Mouse (Mus musculus): ENCODE data around the gene Pdcl3.
A peak's percentile ranks its signal among the peaks of the same experiment; 100 is the strongest.

Gene Pdcl3

DNA sequence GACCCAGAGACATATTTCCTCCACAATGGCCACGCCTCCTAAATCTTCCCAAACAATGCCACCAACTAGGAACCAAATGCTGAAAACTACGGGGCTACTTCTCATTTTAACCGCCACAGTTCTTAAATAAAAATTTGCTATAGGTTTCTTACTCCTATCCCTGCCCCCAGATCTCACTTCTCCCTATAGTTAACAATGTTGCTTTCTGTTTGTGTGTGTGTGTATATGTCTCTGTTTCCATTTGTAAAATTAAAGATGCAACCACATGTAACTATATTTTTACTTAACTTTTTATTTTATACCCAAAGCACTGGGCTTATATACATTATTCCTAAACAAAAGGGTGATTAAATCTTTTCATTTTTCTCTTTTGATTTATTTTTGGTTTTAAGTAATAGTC lies at the start of gene Pdcl3:
TSS of gene Pdcl3 (plus strand) at position 301 of the 400 bp plus-strand sequence.
- DNase-seq (ENCODE audit: low spot score in 2 of 2): no peak

DNA sequence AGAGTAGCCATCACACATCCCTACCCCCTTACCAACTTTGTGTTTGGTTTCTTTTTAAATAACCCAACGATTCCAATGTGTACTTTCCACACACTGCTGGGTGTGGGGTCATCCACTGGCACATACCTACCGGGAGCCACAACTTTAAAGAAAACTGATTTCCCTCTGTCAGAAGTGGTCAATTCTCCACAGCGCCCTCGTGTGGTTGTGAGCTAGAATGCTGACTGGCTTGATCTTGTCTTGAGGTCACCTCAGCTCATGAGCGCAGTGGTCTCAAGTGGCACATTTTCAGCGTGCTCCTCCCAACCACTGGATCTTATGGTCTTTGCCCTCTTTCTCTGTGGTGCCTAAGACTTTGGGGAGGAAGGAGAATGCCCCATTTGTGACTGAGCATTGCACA lies 48.6 kb upstream of the Pdcl3 start:
- peak; percentile 14 to 21 for DNase-seq (ENCODE audit: low spot score in 2 of 2)

DNA sequence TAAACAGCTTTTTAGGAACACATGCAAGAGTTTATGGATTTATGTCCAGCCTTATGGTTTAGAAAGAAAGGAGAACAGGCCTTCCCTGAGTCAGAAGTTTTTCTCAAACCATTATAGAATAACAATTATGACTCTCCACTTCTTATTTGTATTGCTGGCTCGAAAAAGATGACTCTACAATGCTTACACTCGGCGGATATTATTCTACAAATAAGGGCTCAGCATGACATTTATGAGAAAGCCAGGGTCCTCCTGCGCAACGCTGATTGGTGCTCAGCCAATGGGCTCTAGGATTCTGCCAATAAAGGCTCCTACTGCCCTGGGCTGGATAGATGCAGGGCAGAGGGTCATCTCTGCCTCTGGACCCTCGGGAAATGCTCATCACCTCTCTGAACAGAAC lies 46.6 kb upstream of the Pdcl3 start, which contains the start of gene Nms:
TSS of gene Nms (plus strand) at position 301 of the 400 bp plus-strand sequence.
- no peak for DNase-seq (ENCODE audit: low spot score in 2 of 2)

DNA sequence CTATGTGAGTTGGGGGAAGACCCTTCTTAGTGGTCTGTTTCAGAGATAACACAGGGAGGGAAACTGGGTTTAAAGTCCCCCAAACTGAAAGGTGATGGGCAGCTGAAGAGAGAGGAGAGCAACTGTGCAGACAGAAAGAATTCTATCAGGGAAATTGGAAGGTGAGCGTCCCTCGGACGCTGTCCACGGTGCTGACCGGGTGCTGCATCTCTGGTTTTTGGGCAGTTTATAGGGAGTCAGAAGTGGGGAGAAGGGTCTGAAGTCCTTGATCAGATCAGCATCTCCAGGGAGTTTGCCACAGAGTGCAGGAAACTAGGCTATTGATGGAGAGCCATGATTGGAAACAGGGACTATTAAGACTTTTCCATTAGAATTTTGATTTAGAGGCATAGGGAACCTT lies 45.8 kb upstream of the Pdcl3 start:
- DNase-seq (ENCODE audit: low spot score in 2 of 2): no peak

DNA sequence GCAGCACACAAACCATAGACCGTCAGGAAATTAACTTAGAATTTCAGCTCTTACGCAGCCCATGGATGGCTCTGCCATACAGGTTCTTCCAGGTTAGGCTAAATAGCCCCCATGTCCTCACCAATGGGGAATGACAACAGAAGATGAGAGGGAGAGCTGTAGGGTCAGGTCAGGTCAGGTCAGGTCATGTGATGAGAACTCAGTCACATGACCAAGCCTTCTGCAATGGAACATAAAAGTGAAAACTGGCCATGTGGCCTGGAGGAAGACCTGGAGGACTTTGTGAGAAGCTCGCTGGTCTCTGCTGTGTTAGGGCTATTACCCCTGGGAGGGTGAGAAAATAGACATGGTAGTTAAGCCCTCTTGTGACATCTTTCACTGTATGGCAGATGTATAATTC lies 29.0 kb upstream of the Pdcl3 start:
- DNase-seq (ENCODE audit: low spot score in 2 of 2): no peak

DNA sequence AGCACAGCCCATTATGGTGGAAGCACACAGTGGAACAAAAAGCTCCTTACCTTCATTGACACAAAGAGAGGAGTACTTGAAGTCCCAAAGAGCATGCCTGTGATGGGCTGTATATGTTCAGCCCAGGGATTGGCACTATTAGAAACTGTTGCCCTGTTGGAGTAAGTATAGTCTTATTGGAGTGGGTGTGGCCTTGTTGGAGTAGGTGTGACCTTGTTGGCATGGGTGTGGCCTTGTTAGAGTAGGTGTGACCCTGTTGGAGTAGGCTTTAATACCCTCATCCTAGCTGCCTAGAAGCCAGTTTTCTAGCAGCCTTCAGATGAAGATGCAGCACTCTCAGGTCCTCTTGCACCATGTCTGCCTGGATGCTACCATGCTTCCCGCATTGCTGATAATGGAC lies 16.3 kb upstream of the Pdcl3 start:
- no peak for DNase-seq (ENCODE audit: low spot score in 2 of 2)

DNA sequence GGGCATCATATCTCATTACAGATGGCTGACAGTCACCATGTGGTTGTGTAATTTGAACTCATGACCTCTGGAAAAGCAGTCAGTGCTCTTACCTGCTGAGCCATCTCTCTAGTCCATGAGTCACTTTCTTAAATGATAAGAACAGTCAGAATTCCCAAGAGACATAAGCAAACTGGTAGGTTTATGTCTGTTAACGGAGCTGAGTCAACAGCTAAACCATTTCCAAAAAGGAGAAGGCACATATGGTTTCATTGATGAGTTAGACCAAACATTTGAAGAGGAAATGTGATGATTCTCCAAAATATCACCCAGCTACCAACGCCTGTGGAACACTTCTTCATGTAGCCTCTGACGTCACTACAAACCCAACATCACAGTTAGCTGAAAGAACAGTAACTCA lies 13.7 kb upstream of the Pdcl3 start:
- no peak for DNase-seq (ENCODE audit: low spot score in 2 of 2)

DNA sequence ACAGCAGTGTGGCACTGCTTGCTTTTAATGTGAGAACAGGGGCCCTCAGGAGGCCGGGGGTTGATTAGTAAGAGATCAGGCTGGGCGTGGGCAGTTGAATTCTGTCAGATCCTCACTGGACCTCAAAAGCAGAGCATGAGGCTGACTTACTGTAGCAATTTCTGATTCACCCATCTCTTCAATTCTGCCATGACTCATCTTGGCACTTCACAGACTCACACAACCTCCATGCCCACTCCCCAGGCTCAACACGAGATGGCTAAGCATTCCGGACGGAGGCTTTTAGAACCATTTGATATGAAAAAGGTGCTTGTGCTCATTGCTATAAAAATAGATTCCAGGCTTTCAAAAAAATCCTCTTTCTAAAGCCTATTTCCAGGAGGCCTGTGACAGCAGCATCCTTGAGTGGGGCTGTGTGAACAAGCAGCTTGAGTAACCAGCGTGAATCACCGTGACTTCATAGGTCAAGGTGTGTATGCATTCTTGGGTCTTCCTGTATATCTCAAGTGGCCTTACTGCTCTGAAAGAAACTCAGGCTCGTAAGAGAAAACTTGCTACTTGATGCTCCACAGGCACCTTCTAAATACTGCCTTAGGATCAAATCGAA lies 12.3 kb upstream of the Pdcl3 start:
- peak in 1 of 2 experiments; percentile 13 for DNase-seq (ENCODE audit: low spot score in 2 of 2)

DNA sequence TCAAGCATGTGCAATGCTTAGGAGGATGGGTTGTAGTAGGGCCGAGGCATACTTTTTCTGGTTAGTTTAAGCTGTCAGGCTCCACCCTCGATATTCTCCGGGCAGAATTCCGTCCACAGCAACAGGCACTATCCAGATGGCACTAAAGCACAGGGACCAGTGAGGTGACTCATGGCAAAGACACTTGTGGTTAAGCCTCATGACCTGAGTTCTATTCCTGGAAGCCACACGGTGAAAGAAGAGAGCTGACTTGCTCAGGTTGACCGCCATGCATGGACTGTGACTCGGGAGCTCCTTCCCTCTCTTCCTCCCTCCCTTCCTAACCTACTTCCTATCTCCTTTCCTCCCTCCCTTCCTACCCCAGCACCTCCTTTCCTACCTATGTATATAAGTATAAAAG lies 5.5 kb upstream of the Pdcl3 start:
- no peak for DNase-seq (ENCODE audit: low spot score in 2 of 2)

DNA sequence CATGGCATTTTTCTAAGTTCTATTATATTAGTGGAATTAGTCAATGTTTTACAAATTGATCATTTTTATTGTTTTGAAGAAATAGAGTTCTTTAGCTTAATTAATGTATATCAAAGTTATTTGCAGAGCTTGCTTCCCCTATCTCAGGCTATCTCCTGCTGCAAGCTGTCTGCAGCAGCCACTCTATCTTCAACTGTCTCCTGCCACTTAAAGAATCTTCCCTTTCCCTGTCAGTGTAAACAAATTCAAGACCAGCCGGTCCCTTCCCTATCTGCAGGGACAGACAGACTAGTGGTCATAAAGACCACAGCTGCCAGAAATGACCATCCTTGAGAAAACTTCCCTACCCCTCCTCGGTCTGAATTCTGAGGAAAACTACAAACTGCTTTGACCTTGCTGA lies 1.5 kb upstream of the Pdcl3 start:
- DNase-seq (ENCODE audit: low spot score in 2 of 2): no peak

DNA sequence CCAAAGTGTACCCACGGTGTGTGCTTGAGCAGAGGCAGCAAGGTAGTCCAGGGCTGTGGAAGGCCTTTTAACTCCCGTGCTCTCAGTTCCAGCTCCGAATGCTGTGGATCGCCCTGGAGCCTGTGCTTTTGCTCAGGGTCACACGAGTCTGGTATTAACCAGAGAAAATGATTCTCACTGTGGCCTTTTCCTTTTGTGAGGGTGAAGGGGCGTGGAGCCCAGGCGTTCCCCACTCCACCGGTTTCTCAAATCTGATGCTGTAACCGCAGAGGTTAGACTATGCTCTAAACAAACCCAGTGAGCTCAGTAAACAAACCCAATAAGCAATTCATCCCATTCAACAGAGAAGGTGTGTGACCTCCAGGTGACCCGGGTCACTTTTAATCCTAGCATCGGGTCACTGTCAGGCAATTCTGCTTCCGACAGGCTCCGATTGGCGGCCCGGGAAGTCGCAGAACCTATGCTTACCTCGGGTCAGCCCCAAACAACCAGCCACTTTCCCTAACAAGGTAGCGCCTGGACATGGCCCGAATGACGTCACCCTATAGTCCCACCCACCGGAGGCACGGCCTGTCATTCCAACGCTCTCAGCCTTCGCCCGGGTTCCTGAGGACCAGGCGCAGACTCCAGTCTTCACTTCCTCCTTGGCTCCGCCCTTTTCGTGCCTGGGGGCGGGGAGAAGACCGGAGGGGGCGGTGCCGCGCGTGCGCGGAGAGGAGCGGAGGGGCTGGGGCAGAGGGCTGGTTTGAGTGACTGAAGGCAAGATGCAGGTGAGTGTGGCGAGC lies 1.9 kb downstream of the Pdcl3 start:
- DNase-seq (ENCODE audit: low spot score in 2 of 2): peak; percentile 78 to 90

DNA sequence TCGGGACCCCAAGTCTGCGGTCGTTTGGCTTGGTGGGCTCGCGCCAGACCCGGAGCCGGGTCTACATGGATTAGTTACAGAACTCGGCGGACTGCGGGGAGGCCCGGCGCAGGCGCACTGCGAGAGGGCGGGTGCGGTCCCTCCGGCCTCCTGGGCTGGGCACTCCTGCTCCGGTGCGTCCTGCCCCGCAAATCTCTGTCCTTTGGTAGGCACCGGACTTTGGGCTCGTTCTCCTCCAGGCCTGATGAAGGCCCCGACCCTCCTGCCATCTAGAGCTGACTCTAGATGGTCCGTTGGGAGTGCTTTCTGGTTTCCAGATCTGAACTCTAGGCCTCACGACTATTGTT lies 2.4 kb downstream of the Pdcl3 start:
- no peak for DNase-seq (ENCODE audit: low spot score in 2 of 2)

DNA sequence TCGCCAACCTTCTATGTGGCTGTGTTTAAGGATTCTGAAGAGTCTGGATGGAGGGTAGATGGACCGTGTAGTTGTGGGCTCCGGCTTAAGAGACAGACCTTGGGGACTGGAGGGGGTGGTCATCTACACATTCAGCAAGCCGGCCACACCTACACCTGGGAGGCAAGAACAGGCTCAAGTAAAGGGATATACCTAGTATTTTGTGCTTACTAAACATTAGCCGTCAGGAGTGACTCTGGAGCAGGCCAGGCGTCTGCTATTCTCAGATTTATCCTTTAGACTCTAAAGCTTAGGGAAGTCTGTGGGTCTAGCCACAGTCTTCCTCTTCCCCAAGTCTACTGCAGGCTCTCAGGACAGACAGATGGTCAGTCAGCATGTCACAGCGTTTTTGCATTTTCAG lies 2.9 kb downstream of the Pdcl3 start:
- DNase-seq (ENCODE audit: low spot score in 2 of 2): no peak

DNA sequence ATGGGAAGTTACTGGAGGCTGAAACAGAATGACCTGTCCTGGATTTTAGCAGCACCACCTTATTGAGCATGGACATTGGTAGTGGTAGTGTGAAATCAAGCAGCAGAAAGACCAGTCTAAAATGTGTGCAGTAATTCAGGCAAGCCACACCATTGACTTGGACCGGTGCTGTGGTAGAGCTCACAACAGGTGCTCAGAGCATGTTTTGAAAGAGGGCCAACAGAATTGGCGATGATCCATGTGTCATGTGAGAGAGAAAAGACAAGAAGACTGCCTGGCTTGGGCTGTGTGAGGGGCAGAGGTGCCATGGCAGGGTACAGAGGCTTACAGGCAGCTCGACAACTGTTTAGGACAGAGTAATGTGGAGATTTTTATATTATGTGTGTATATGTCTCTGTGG lies 7.0 kb downstream of the Pdcl3 start:
- no peak for DNase-seq (ENCODE audit: low spot score in 2 of 2)

DNA sequence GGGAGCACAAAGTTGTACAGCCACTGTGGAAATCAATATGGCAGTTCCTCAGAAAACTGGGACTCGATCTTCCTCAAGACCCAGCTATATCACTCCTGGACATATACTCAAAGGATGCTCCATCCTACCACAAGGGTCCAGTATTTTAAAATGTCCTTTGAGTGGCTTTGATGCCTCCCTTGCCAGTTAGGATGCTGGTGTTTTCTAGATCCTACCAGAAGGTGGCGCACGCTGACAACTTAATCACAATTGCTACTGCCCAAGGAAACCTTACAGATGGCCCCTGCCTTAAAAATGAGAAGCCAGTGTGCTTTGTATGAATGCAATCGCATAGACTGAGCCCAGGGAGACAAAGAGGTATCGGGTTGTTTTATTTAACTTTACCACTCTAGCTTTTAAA lies 15.7 kb downstream of the Pdcl3 start:
- DNase-seq (ENCODE audit: low spot score in 2 of 2): peak; percentile 69 to 77

DNA sequence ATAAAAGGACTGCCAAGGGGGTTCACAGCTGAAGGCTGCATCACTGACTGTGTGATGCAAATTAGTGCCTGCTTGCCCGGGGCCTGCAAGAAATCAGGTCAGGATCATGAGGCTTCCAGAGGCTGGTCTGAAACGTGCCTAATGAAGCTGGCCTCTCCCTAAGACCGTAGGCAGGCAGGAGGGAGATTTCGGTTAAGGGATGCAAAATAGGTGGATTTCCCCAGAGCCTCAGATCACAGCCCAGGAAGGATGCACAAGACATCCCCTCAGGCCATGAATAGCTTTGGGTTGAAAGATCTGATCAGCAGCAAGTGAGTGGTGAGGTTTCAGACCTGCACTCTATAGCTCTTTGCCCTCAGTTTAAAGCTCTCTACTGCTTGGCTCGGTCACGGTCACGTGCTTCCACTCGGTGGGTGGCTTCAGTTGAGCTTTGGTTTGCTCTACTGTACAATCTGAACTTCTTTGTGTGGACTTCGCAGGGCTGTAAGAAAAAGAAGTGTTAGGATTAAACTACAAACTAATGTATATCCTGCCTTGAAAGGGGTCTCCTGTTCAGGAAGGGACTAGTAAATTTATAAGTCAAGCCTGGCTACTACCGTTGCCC lies 20.4 kb downstream of the Pdcl3 start:
- no peak for DNase-seq (ENCODE audit: low spot score in 2 of 2)

DNA sequence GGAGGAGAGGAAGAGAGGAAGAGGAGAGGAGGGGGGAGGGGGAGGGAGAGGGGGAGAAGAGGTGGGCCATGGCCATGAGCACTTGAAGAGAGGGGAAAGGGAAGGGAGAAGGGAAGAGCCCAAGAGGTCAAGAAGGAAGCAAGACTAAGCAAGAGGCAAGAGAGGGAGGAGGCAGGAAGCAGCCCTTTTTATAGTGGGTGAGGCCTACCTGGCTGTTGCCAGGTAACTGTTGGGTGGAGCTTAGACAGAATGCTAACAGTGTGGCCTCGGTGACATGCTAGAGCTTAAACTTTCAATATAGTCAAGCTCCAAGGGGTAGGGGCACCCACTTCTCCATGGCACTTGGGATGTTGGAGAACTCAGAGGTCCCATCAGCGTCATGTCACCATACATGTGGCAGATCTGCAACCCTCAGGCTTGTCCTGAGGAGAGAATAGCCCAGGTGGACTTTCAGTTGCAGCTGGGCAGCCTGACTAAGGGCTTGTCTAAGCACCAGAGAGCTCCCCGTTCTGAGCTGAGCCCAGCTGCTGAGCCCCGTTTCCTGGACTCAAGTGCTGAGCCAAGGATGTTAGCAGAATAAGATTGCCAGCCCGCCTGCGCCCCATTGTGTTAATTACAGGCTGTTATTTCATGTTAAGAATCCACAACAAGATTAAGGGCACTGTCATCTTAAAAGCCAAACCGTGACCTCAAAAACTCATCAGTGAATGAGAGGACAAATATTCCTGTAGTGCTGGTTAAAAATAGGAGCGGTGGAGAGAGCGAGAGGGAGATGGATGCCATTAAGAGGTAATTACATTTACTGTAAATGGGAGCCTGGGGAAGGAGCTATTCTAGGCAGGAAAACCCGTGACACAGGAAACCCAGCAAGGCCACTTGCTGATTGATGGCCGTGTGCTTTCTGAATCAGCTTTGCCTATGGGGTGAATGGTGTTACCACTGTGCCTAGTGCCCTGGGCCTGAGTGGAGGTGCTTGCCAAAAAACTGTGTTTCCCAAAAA lies 21.7 kb downstream of the Pdcl3 start:
- no peak for DNase-seq (ENCODE audit: low spot score in 2 of 2)

DNA sequence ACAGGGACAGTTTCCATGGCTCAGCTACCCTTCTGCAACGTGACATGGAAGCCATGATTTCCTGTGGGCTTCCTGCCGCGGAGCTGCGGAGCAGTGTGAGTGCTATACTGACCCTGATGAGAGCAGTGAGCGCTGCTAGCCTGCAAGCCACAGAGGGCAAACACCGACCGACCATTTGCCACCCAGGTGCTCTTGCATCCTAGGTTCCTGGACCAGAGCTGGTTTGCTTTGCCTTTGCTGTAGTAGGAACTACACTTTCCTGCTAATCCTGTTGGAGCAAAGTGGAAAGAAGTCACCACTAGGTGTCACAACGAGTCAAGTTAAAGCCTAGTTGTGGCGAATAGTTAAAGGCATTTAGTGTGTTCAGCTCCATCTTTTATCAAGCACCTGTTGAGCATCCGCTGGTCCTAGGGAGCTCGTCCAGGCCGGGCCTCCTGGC lies 25.2 kb downstream of the Pdcl3 start:
- peak; percentile 39 to 68 for DNase-seq (ENCODE audit: low spot score in 2 of 2)

DNA sequence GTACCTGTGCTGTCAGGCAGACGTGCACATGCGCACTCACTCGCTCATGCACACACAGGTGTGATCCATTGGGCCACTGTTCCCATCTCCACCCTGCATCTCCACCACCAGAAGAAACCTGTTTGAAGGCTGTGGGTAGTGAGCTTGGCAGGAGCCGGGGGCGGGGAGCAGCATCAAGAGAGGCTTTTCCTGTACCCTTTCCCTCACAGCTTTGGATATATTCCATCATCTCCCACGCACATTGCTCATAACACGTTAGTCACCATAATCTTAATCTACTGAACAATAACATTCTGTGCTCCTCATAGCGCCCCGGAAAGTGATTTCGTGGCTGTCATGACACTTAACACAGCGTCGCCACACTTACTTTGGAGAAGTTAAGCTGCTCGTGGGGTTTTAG lies 27.2 kb downstream of the Pdcl3 start:
- peak in 1 of 2 experiments; percentile 57 for DNase-seq (ENCODE audit: low spot score in 2 of 2)

DNA sequence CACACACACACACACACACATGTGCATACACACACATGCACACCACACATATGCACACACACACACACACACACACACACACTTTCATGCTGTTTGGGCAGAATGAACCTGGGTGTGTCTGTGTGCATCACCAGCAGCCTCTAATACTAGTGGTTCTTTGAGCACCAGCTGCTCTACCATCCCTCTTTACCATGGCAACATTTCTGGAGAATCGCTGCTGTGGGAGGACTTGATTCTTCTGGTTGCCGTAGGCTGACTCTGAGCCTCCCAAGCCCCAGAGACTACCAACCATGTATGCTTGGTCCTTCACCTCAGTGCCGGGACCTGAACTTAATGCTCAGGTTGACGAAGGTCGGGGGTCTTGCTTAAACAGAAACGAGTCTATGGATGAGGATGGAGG lies 28.4 kb downstream of the Pdcl3 start:
- no peak for DNase-seq (ENCODE audit: low spot score in 2 of 2)

DNA sequence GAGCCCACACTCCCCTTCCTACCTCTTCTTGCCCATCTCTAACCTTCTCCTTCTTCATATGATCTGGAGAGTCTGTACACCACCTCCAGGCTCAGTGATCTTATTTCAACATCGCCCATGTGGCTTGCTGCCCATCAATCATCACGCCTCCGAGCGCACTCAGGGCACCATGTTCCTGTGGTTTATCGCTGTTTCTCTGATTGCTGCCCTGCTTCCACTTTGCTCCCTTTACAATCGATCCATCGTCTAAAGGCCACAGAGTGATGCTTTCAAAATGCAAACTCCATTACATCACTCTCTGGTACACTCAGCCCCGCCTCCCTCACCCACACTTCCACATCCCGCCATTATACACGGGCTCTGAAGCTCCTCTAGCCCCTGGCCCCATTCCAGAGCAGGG lies 30.1 kb downstream of the Pdcl3 start:
- no peak for DNase-seq (ENCODE audit: low spot score in 2 of 2)

DNA sequence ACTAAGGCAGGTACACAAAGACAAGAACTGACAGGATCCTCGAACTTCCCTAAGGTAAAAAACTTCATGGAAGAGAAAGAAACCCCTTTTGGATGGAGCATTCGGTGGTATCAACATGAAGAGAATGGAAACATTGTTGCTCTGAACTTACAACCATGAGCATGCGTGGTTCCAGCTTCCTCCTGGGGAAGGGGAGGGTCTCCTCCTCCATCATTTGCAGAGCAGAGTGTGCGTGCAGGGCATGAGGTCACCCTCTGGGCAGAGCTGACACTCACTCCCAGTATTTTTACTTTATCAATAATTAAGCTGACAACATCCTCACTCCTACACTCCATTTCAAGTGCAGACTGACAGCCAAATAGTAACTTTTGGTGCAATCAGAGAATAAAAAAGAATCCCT lies 32.5 kb downstream of the Pdcl3 start:
- no peak for DNase-seq (ENCODE audit: low spot score in 2 of 2)
